Mouse (Mus musculus): ENCODE measurements around the gene Zcchc10.
"Not testable (repeated sequence)": the region's sequence is repeated elsewhere in the genome, so short reads cannot be mapped to it uniquely, and the experiment has no call there.

Gene Zcchc10

DNA sequence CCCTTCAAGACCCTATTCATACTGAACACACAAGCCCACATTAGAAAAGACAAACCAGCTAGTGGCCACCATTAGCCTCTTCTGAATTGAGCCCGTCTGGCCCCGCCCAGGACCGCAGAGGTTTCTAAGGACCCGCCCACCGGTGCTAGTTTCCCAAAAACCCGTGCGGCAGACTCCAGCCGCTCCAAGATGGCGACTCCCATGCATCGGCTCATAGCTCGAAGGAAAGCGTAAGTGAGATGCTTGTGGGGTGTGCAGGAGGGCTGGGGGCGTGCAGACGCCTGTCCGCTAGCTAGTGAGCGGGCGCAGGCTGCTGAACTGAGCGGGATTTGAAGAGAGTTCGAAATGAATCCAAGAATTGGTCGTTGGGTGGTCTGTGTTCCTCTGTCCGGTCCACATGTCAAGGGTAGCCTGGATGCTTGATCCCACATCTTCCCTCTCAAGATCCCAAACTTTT lies at the start of gene Zcchc10:
Gene Zcchc10 (plus strand): TSS at position 168 of the 457 bp plus-strand sequence.
- DNase-seq (ENCODE audit: extremely low spot score, low read depth, low spot score), result peak; percentile 44

DNA sequence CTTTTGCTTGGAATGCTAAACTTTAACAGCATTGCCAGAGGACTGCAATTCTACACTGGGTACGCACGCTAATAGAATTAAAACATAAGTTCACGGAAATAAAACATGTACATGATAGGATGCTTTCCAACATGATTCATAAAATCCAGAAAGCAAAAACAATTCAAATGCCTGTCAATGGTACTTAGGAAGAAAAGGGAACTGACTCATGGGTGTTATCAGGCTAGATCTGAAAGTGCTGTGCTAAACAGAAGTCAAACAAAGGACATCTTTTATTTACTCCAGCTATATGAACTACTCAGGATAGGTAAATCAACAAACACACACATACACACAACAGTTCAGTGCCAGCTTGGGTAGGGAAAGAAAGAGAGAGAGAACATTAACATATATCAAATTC lies 49.1 kb upstream of the Zcchc10 start:
- DNase-seq (ENCODE audit: extremely low spot score, low read depth, low spot score), result no peak

DNA sequence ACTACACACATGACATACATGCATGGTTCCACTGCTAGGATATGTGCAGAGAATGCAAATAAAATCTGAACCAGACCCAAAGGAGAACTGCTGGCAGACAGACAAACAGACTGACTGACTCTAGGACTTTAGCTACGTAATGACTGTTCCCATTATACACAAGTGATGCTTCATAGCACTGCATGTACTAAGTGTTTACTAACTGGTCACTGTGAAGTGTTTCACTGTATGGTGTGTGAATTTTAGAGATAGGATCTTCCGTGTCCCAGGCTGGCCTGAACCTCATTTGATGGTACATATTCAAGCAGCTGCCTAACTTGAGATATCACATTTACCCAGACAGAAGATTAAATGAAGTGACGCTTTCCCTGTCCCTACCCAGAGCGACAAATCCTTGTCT lies 46.1 kb upstream of the Zcchc10 start:
- DNase-seq (ENCODE audit: extremely low spot score, low read depth, low spot score), result no peak

DNA sequence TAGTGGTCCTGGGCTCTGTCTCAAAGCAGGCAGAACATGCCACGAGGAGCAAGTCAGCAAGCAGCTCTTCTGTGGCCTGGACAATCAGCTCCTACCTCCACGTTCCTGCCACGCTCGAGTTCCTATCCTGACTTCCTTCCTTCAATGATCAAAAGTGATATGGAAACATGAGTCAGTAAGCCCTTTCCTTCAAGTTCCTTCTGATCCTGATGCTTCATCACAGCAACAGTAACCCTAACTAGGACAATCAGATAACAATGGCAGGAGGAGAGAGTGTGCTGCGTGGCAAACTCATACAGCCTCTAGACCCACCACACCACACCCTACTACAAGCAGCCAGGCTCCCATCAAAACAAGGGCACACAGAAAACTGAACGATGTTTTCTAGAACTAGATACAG lies 38.6 kb upstream of the Zcchc10 start:
- no peak for DNase-seq (ENCODE audit: extremely low spot score, low read depth, low spot score)

DNA sequence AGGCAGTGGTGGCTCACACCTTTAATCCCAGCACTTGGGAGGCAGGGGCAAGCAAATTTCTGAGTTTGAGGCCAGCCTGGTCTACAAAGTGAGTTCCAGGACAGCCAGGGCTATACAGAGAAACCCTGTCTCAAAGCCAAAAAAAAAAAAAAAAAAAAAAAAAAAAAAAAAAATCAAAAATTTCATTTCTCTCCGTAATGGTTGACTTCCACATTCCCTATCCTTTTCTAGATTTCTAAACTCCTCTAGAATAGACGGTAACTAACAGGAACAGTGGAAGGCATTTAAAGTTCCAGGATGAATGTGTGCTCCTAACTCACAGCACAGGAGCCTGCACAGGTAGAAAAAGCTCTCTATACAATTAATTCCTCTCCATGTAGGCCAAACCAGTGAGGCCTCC lies 34.3 kb upstream of the Zcchc10 start:
- DNase-seq (ENCODE audit: extremely low spot score, low read depth, low spot score), result not testable (repeated sequence)

DNA sequence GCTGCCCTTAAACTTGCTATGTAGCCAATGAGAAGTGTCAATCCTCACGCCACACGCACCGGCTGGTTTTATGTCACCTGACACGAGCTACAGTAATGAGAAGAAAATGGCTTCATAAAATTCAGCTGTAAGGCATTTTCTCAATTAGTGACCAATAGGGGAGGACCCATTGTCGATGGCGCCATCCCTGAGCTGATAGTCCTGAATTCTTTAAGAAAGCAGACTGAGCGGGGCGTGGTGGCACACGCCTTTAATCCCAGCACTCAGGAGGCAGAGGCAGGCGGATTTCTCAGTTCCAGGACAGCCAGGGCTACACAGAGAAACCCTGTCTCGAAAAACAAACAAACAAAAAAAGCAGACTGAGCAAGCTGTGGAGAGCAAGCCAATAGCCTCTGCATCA lies 33.6 kb upstream of the Zcchc10 start:
- no peak for DNase-seq (ENCODE audit: extremely low spot score, low read depth, low spot score)

DNA sequence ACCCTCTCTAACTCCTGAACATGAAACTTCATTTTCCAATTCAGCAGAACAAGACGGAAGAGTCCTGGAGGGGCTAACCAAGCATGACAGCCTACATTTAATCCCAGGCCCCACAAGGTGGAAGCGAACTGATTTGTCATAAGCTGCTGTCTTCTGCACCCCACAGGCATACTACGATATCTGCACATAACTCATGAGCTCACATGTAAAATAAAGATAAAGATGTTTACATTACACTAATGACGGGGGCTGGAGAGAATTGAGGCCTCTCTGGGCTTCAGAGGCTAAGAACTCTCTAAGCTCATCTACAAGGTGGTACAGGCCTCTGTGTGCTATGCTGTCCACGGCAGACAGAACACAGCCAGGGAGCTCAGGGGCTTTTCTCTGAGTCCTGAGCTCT lies 30.0 kb upstream of the Zcchc10 start:
- no peak for DNase-seq (ENCODE audit: extremely low spot score, low read depth, low spot score)

DNA sequence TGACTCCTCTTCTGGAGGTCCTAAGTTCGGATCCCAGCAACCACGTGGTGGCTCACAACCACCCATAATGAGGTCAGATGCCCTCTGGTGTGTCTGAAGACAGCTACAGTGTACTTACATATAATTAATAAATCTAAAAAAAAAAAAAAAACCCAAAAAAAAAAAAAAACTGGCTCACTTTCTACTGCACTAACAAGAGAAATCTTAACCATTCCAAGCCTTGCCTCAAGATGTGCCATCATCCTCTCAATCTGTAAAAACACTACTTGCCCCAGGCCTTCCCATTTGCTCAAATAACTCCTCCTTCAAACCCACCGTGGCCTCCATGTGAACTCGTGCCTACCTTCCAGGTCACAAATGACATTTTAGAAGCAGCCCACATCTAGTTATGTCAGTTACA lies 27.6 kb upstream of the Zcchc10 start:
- DNase-seq (ENCODE audit: extremely low spot score, low read depth, low spot score), result no peak

DNA sequence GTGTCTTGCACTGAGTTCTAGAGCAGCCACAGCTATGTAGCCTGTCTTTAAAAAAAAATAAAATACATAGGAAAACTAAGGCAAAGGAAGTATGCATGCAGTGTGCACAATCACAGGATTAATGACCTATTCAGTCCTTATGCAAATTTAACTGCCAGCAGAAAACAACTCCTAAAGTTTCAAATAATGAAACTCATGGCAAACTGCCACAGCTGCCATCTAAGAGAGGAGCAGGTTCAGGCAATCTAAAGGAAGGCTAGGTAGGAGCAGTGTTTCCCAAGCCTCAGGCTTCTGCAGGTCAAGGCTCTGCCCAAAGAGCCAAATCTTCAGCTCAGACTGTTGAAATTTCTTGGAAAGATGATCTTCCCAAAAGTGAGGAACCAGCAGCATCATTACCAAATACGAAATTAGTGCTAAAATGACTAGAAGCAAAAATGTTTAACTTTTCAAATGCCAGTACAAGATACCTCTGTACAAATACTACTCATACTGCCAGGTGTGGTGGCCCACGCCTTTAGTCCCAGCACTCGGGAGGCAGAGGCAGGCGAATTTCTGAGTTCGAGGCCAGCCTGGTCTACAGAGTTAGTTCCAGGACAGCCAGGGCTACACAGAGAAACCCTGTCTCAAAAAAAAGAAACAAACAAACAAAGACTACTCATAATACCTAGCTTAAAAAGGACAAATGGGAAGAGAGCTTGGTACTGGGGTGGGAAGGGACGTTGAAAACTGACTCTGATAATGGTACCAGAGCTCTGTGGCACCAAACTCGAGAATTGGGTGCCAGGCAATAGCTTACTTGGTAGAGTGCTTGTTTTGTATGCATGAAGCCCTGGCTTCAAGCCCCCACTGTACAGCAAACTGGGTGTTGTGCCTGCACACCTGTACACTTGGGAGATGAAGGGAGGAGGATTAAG lies 26.3 kb upstream of the Zcchc10 start:
- no peak for DNase-seq (ENCODE audit: extremely low spot score, low read depth, low spot score)

DNA sequence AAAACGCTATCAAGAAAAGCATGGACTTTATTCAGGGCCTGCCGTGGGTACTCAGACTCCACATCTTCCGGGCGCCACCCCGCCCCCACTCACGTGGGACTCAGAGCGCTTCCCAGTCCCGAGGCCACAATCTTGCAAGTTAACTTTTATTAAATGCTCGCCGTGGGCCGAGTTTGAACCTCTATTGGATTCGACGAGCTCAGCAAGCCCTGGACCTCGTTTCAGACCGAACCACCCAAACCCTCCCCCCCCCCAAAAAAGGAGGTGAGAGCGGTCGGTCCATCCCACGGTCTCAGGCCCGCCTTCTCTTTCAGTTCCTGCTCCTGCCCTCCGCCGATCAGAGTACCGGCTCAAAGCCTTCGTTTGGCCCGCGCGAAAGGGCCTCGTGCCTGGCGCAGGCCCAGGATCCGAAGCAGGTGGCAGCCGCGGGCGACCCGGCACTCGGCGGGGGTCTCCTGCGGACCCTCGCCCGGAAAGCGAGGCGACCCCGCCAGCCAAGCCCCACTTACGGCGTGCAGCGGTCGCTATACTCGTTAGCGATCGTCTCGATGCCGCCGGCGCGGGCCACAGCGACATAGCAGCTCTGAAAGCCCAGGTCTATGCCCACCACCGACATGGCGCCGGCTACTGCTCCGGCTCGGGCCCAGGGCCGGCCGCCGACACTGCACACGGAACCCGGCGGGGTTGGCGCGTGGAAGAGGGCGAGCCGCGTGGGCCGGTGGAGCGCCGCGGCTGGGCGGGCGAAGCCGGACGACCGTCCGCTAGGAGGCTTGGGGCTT lies 24.7 kb upstream of the Zcchc10 start:
- DNase-seq (ENCODE audit: extremely low spot score, low read depth, low spot score), result no peak

DNA sequence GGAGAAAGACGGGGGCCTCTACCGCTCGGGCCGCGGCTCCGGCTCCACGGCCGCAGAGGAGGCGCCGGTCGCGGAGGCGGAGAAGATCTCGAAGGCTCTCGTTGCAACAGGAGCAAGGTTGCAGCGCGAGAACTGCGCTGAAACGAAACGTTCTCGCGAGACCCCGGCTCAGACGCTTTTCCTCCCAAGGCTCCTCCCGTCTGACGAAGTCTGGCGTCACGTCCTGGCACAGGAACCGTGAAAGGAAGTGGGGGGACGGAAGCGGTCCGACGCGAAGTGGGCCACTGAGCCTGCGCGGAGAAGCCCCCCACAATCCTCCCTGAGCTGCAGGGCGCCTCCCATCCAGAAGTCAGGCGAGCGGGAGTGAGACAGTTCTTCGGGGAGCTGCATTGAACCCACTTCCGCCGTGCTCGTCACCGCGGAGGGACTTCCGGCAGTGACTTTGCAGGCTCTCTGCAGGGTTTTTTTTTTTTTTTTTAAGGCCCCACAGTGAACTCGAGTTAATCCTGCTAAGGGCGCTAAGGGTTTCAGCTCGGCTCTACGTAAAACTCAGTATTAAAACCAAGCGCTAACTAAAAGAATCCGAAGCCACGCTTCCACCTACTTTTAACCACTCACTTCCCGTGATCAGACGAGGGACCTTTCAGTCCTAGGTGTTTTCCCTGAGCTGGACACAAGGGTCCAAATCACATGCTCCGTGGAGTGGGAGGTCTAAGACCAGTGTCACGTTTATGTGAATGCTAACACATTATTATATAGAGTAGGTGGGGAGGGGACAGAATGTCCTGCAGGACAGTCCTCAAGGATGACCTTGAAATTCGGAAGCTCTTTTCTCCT lies 23.9 kb upstream of the Zcchc10 start, which contains the start of gene Hspa4:
Gene Hspa4 (minus strand): TSS at position 128 of the 837 bp plus-strand sequence.
- DNase-seq (ENCODE audit: extremely low spot score, low read depth, low spot score), result peak; percentile 99

DNA sequence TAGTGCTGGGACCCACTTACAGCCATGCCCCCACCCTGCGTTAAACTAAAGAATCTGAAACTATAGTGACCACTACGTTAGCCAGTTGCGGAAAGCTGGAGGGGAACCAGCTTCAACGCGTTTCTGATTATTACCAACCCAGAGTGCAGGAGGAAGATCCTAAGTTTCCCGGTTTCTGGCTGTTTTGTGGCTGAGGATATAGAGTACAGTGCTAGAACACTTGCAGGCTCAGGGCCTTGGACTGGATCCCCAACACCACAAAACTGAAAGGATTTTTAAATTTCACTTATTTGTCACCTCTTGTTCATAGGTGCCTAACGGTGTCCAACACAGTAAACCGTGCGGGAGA lies 23.3 kb upstream of the Zcchc10 start:
- no peak for DNase-seq (ENCODE audit: extremely low spot score, low read depth, low spot score)

DNA sequence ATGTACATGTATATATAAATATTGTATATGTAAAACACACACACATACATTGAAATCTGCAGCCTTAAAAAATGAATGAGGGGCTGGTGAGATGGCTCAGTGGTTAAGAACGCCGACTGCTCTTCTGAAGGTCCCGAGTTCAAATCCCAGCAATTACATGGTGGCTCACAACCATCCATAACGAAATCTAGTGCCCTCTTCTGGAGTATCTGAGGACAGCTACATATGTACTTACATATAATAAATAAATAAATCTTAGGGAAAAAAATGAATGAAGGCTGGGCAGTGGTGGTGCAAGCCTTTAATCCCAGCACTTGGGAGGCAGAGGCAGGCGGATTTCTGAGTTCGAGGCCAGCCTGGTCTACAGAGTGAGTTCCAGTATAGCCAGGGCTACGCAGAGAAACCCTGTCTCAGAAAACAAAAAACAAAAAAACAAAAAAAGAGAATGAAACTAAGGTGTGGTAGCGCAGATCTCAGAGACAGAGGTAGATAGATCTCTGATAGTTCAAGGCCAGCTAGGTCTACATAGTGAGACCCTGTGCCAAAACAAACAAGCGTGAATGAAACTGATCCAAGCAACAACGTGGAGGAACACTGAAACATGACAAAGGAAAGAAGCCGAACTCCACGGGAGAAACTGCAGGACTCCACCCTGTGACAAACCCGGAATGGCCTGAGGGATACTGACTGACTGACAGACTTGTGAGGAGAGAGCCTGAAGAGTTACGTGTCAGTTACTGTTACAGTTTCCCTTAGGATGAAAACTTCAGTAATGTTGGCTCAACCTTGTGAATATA lies 20.2 kb upstream of the Zcchc10 start:
- DNase-seq (ENCODE audit: extremely low spot score, low read depth, low spot score), result no peak

DNA sequence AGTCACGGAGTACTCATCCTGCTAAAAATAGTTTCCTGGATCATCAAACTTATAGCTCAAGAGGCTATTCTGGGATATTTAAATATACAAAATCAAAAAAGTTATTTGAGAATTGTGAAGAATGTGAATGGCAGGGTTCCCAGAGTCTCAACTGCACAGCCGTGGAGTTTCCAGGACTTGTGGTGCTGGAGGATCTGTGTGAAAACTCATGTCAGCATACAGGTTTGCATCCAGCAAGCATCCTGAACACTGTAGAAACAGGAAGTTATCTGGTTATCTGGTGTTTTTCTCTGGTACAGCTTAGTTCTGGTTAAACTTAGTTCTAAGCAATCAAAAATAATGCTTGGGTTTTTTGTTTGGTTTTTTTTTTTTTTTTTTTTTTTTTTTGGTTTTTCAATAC lies 17.5 kb upstream of the Zcchc10 start:
- no peak for DNase-seq (ENCODE audit: extremely low spot score, low read depth, low spot score)

DNA sequence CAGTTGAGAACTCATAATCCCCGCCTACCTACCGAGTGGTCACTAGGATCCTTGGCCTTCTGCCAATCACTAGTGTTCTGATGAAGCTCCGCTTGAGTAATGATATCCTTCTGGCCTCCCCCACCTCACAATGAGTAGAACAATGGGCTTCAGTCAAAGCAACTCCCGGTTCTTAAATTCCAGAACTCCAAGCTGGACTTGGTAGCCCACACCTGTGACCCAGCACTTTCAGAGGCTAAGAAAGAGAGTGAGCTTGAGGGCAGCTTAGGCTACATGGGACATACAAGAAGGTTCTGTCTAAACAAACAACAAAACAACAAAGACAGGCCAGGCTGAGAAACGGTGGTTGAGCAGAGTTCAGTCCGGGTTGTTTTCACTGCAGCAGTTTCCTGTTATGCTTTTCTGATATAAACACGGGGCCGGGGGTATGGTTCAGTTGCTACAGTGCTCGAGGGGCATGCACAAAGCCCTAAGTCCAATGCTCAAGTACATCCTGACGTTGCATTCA lies 16.9 kb upstream of the Zcchc10 start:
- no peak for DNase-seq (ENCODE audit: extremely low spot score, low read depth, low spot score)

DNA sequence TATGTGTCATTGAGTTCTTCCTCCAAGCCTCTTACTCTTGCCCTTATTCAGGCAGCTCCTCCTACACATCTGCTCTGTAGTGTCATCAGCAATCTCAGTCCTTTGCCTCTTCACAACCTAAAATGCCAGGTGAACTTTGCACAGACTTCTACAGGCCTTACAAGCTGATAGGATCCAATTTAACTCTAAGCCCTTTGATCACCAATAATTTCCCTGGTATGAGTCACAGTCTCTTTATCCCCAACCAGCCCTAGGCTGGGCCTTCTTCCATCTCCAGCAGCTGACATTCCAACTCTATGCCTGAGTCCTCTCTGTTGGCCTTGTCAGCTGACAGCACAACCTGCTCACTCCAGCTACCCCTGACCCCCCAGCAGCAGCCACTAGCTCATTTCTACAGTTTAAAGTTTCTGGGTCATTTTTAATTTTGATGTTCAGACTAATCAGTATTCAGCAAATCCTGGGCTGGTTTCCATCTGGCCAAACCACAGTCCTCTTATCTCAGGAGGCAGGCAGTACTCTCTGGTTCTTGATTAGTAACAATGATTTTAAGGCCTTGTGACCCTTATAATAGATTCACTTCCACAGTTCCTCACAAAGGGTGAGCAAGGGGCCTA lies 16.1 kb upstream of the Zcchc10 start:
- DNase-seq (ENCODE audit: extremely low spot score, low read depth, low spot score), result no peak

DNA sequence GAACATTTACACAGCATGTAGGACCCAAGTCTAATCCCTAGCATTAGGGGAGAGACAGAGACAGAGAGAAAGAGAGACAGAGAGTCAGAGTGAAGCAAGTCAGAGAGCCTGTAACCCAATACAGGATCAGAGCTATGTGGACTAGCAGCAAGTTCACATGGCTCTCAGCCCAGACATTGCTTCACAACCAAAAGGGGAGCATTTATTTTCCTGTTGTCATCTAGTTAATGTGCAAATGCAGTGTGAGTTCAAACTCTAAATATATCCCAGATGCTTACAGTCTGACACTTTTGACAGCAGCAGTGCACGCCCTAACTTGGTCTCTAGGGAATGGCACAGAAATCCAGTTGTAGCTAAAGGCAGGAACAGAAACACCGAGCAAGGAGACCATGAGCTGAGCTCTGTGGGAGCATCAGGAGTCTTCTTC lies 15.6 kb upstream of the Zcchc10 start:
- no peak for DNase-seq (ENCODE audit: extremely low spot score, low read depth, low spot score)

DNA sequence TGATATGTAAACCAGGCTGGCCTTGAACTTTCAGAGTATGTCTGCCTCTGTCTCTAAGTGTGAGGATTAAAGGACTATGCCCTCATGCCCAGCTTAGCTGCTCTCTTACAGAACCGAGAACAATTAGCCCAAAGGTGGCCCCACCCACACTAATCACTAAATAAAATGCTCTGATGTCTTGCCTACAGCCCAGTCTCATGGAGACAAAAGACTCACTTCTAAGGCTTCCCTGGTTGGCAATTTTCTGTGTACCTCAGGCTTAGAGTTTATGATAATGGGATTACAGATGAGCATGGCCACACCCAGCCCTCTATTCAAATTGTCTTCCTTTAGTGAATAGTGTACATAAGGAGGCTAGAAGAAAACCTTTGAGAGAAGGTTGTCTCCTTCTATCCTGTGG lies 13.1 kb upstream of the Zcchc10 start:
- no peak for DNase-seq (ENCODE audit: extremely low spot score, low read depth, low spot score)

DNA sequence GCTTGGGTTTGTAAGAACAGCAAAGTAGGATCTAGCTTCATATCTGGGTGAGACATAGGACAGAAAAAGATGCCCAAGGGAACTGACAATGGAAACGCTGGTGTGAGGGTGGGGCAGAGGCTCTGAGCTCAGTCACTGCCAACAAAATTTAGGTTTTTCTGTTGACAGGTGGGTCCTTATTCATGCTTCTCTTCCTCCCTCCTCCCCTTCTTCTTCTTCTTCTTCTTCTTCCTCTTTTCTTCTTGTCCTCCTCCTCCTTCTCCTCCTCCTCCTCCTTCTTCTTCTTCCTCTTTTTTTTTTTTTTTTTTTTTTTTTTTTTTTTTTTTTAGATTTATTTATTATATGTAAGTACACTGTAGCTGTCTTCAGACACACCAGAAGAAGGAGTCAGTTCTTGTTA lies 11.7 kb upstream of the Zcchc10 start:
- not testable (repeated sequence) for DNase-seq (ENCODE audit: extremely low spot score, low read depth, low spot score)

DNA sequence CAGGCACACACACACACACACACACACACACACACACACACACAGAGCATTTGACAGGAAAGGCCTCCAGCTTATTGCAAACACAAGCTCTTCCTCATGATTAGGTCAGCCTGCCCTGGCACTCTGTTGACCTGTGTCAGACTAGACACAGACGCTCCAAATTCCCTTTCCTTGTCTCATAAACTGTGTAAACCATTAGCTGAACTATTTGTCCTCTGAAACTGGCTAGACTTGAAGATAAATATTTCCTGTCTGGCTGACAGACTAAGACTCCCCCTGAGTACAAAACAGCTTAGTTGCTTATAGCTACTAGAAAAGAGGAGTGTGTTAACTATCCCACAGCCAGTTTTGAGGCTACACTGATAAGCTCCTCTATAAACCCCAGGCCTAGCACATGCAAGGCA lies 9.7 kb upstream of the Zcchc10 start:
- no peak for DNase-seq (ENCODE audit: extremely low spot score, low read depth, low spot score)

Data from hindlimb bud, embryonic 11.5 days (tissue).